Mouse (Mus musculus): ENCODE measurements around the gene Frmpd1.

Gene Frmpd1

DNA sequence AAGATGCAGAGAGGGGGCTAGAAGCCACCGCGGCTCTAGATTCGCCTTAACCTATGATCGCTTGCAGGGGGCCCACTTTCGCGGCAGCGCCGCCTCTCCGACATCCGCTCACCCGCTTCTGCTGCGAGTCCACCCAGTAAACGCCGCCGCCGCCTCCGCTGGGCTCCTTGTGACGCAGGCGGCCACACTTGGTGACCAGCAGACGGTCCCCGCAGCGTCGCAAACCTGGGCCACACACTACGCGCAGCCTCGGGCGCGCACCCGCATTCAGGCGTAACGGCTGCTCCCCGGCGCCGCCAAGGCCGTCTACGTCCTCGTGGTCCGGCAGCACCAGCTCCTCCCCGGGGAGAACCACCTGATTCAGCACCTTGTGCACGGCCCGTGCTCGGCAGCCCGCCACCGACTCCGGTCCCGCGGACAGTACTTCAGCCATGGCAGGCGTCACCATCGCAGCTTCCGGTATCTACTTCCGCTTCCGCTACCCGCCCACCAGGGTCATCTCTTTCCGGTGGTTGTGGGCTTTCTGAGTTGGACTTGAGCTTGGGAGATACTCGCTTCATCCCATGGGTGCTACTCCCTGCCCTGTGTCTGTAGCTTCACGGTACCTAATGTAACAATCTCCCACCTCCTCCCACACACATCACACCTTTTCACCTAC lies 135.6 kb downstream of the Frmpd1 start:
- peak; percentile 61 for DNase-seq (ENCODE audit: low read depth, low spot score)

DNA sequence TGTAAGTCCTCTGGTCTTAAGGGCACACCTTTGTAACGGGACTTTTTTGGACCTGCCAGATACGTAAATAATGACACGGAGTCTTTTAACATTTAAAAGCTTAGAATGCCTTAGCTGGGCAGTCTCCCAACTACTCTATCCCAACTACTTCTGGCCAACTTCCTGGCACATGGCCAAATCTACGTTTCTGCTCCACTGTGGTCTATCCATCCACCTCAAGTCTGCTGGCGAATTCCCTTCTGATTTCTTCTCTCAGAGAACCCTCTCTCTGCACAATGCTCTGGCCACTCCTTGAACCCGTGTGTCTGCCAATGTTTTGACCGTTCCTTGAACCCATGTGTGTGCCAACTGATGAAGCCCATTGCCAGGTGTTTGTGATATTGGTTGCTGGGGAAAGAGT lies 146.5 kb downstream of the Frmpd1 start:
- no peak for DNase-seq (ENCODE audit: low read depth, low spot score)

DNA sequence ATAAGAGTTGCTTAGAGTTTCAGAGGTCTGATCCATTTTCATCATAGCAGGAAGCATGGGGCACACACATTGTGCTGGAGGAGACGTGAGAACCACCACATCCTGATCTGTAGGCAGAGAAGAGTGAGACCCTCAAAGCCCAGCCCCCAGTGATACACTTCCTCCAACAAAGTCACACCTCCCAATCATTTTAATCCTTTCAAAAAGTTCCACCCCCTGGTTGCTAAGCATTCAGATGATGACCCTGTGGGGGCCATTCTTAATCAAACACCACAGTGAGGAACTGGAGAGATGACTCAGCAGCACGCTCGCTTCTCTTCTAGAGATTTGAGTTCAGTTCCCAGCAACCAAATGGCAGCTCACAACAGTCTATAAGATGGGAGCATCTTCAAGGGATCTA lies 147.8 kb downstream of the Frmpd1 start:
- DNase-seq (ENCODE audit: low read depth, low spot score): no peak
